ENCODE assay signal across 28 mouse cellular contexts in genomic region chr17:29211836-29212235, GRCm38 (mm10). TPM values are rescaled to one million over a fixed set of nuclear protein-coding genes. Genes with fewer than 3 reads are reported as not detected.
DNase-seq lines count a peak whose midpoint lies in the region; ATAC-seq lines count a peak whose summit lies in the region.
"Had no signal": no experiment of that assay in that cellular context is flagged by ENCODE, and none has a peak within 500 bp of the region (broad histone marks: within the 10 kb centered on the region; RNA-seq: fewer than 3 reads in every experiment).

No protein-coding gene starts in this region.

- H3K9me3 ChIP-seq in heart, embryonic 10.5 days: no peaks in the 10 kb centered on the region
- peaks cover 2% of the 10 kb centered on the region; the same call in 1 of the 2 replicates for H3K9me3 ChIP-seq in heart, embryonic 16.5 days (replicated peaks; ENCODE audit: control insufficient read depth, low read length)
- no peaks in the 10 kb centered on the region for H3K9me3 ChIP-seq in neural tube, embryonic 13.5 days
- no peaks in the 10 kb centered on the region for H3K9me3 ChIP-seq in forebrain, embryonic 11.5 days (ENCODE audit: control insufficient read depth, low read length)
- H3K9me3 ChIP-seq: forebrain, embryonic 12.5 days; G1E; liver, embryonic 13.5 days; midbrain, embryonic 15.5 days; neural tube, embryonic 15.5 days had no signal

- H3K9ac ChIP-seq in heart, embryonic 16.5 days (ENCODE audit: low read length): no peak overlapping the region
- no peak overlapping the region for H3K9ac ChIP-seq in neural tube, embryonic 13.5 days
- no peak overlapping the region for H3K9ac ChIP-seq in forebrain, embryonic 11.5 days (ENCODE audit: low read length)
- H3K9ac ChIP-seq: forebrain, embryonic 12.5 days; liver, embryonic 13.5 days; lung, embryonic 14.5 days; midbrain, embryonic 15.5 days; neural tube, embryonic 15.5 days had no signal

- no peak for DNase-seq in heart, embryonic 10.5 days (ENCODE audit: low spot score)
- DNase-seq in heart, adult 18-20 months: no peak
- DNase-seq in heart, postnatal 36 days: no peak
- DNase-seq in neural tube, embryonic 10.5 days (ENCODE audit: extremely low spot score, low spot score): no peak
- DNase-seq in forebrain, embryonic 11.5 days (ENCODE audit: low spot score): no peak
- DNase-seq in ovary, adult 18-20 months (ENCODE audit: low spot score): no peak
- DNase-seq: adrenal gland, adult 8-10 months; cerebellum, adult 18-20 months; cerebellum, postnatal 14 days; gastrocnemius, postnatal 25 days; heart, postnatal 14 days; kidney, adult 11 months; kidney, postnatal 4 days; layer of hippocampus, adult 9-11 months; liver, embryonic 13.5 days; lung, embryonic 14.5 days; thymus, adult 2 months had no signal

- peak overlapping the region; percentile 68 for H3K27ac ChIP-seq in heart, embryonic 10.5 days
- no peak overlapping the region for H3K27ac ChIP-seq in heart, embryonic 16.5 days (ENCODE audit: low read length)
- 0 out of 2 replicates have a peak overlapping the region, but pooled peaks have one; percentile 23 for H3K27ac ChIP-seq in neural tube, embryonic 13.5 days (replicated peaks)
- H3K27ac ChIP-seq in forebrain, embryonic 11.5 days (ENCODE audit: low read depth, low read length): no peak overlapping the region
- H3K27ac ChIP-seq: forebrain, embryonic 12.5 days; liver, embryonic 13.5 days; midbrain, embryonic 15.5 days; neural tube, embryonic 15.5 days had no signal

- peak overlapping the region; percentile 34; the same call in 1 of the 2 replicates for H3K4me2 ChIP-seq in heart, embryonic 16.5 days (ENCODE audit: low read depth, low read length)
- no peak overlapping the region for H3K4me2 ChIP-seq in neural tube, embryonic 13.5 days
- H3K4me2 ChIP-seq in forebrain, embryonic 11.5 days (ENCODE audit: low read depth, low read length, severe bottlenecking): no peak overlapping the region
- H3K4me2 ChIP-seq: forebrain, embryonic 12.5 days; liver, embryonic 13.5 days; lung, embryonic 14.5 days; midbrain, embryonic 15.5 days; neural tube, embryonic 15.5 days had no signal

- ATAC-seq in heart, embryonic 16.5 days (replicated peaks; ENCODE audit: extremely low read depth, insufficient read depth, low FRiP score): no peak
- ATAC-seq in neural tube, embryonic 13.5 days (ENCODE audit: low read depth): no peak
- ATAC-seq in forebrain, embryonic 11.5 days (replicated peaks; ENCODE audit: low FRiP score): no peak
- ATAC-seq: activated CD4-positive, CD25-positive, alpha-beta regulatory T cell, adult 4 months; hindbrain, embryonic 16.5 days; midbrain, embryonic 15.5 days; Patski had no signal

- H3K4me1 ChIP-seq in heart, embryonic 10.5 days: peaks cover 50% of the 10 kb centered on the region
- peaks cover 4% of the 10 kb centered on the region for H3K4me1 ChIP-seq in heart, embryonic 16.5 days (ENCODE audit: control insufficient read depth, insufficient read depth, low read length)
- peaks cover 39% of the 10 kb centered on the region for H3K4me1 ChIP-seq in neural tube, embryonic 13.5 days (replicated peaks)
- peaks cover 19% of the 10 kb centered on the region for H3K4me1 ChIP-seq in forebrain, embryonic 11.5 days (replicated peaks; ENCODE audit: control insufficient read depth, insufficient read depth, low read length)
- H3K4me1 ChIP-seq: liver, embryonic 13.5 days had no signal

- intact Hi-C loops in heart, postnatal 36 days (cut with DNase I): no loop called here

- H3K4me3 ChIP-seq in heart, embryonic 10.5 days: peak overlapping the region; percentile 16; the same call in 1 of the 2 replicates
- no peak overlapping the region for H3K4me3 ChIP-seq in heart, embryonic 16.5 days (ENCODE audit: low read length)
- H3K4me3 ChIP-seq in neural tube, embryonic 13.5 days: no peak overlapping the region
- no peak overlapping the region for H3K4me3 ChIP-seq in forebrain, embryonic 11.5 days (ENCODE audit: low read depth, low read length)
- H3K4me3 ChIP-seq: forebrain, embryonic 12.5 days; liver, embryonic 13.5 days; midbrain, embryonic 15.5 days; myocyte; neural tube, embryonic 15.5 days had no signal

- H3K36me3 ChIP-seq in heart, embryonic 10.5 days: no peaks in the 10 kb centered on the region
- H3K36me3 ChIP-seq in heart, embryonic 16.5 days (ENCODE audit: control insufficient read depth, insufficient read depth): no peaks in the 10 kb centered on the region
- no peaks in the 10 kb centered on the region for H3K36me3 ChIP-seq in neural tube, embryonic 13.5 days
- no peaks in the 10 kb centered on the region for H3K36me3 ChIP-seq in forebrain, embryonic 11.5 days (ENCODE audit: control insufficient read depth, insufficient read depth, low read length)
- H3K36me3 ChIP-seq: forebrain, embryonic 12.5 days; G1E; liver, embryonic 13.5 days; midbrain, embryonic 15.5 days; neural tube, embryonic 15.5 days had no signal

- peaks cover 21% of the 10 kb centered on the region; the same call in 1 of the 2 replicates for H3K27me3 ChIP-seq in heart, embryonic 10.5 days (ENCODE audit: insufficient read depth, poor library complexity, severe bottlenecking)
- peaks cover 6% of the 10 kb centered on the region for H3K27me3 ChIP-seq in heart, embryonic 16.5 days (ENCODE audit: control insufficient read depth, insufficient read depth, low read length)
- no peaks in the 10 kb centered on the region for H3K27me3 ChIP-seq in neural tube, embryonic 13.5 days
- 0 out of 2 replicates have a peak, but pooled peaks cover 2% of the 10 kb centered on the region for H3K27me3 ChIP-seq in forebrain, embryonic 11.5 days (ENCODE audit: control insufficient read depth, insufficient read depth, low read length)
- H3K27me3 ChIP-seq: midbrain, embryonic 15.5 days; neural tube, embryonic 15.5 days; Patski had no signal

- WGBS in heart, embryonic 10.5 days: 35% methylated on average over 7 of the region's 7 CpGs
- 36% methylated on average over 7 of the region's 7 CpGs for WGBS in heart, embryonic 16.5 days
- WGBS in neural tube, embryonic 13.5 days: 49% methylated on average over 7 of the region's 7 CpGs
- 53% methylated on average over 7 of the region's 7 CpGs for whole genome bisulfite sequencing in forebrain, embryonic 11.5 days

RNA-seq across cellular contexts. Expression of gene Cpne5, which starts 26.1 kb away (rescaled TPM):
- 18.0 and 23.3 TPM in 2 replicates for polyA plus RNA-seq in heart, embryonic 10.5 days (2016; fragmentation: Nextera tagmentation; extraction: Ambion mirVana)
- 1 to 10 TPM; 3.9 to 5.0 TPM for total RNA-seq in heart, adult 18-20 months (2021)
- polyA plus RNA-seq in heart, embryonic 16.5 days (2015; fragmentation: Nextera tagmentation; extraction: Ambion mirVana): 13.3 and 14.1 TPM in 2 replicates
- total RNA-seq in heart, postnatal 36 days (2021): 1 to 10 TPM; 2.8 to 4.6 TPM
- polyA plus RNA-seq in neural tube, embryonic 13.5 days (2015; fragmentation: Nextera tagmentation; extraction: Ambion mirVana): 21.6 and 23.4 TPM in 2 replicates
- 5.5 and 6.8 TPM in 2 replicates for polyA plus RNA-seq in forebrain, embryonic 11.5 days (2014; fragmentation: Nextera tagmentation; extraction: Ambion mirVana)
- total RNA-seq: megakaryocyte, adult 5-6 weeks had no signal

RNA-seq across cellular contexts. Expression of gene Ppil1, which starts 52.1 kb away (rescaled TPM):
- 147 and 188 TPM in 2 replicates for polyA plus RNA-seq in heart, embryonic 10.5 days (2016; fragmentation: Nextera tagmentation; extraction: Ambion mirVana)
- 10 to 100 TPM; 34.9 to 36.5 TPM for total RNA-seq in heart, adult 18-20 months (2021)
- 101 and 104 TPM in 2 replicates for polyA plus RNA-seq in heart, embryonic 16.5 days (2015; fragmentation: Nextera tagmentation; extraction: Ambion mirVana)
- total RNA-seq in heart, postnatal 36 days (2021): 10 to 100 TPM; 27.0 to 27.2 TPM
- 100 and 110 TPM in 2 replicates for polyA plus RNA-seq in neural tube, embryonic 13.5 days (2015; fragmentation: Nextera tagmentation; extraction: Ambion mirVana)
- polyA plus RNA-seq in forebrain, embryonic 11.5 days (2014; fragmentation: Nextera tagmentation; extraction: Ambion mirVana): 180 and 188 TPM in 2 replicates

RNA-seq across cellular contexts. Expression of gene BC004004, which starts 56.8 kb away (rescaled TPM):
- 79.2 and 94.0 TPM in 2 replicates for polyA plus RNA-seq in heart, embryonic 10.5 days (2016; fragmentation: Nextera tagmentation; extraction: Ambion mirVana)
- 100 to 1,000 TPM; 297 to 354 TPM for total RNA-seq in heart, adult 18-20 months (2021)
- polyA plus RNA-seq in heart, embryonic 16.5 days (2015; fragmentation: Nextera tagmentation; extraction: Ambion mirVana): 95.4 and 96.8 TPM in 2 replicates
- 100 to 1,000 TPM; 228 to 258 TPM for total RNA-seq in heart, postnatal 36 days (2021)
- 98.2 and 125 TPM in 2 replicates for polyA plus RNA-seq in neural tube, embryonic 13.5 days (2015; fragmentation: Nextera tagmentation; extraction: Ambion mirVana)
- polyA plus RNA-seq in forebrain, embryonic 11.5 days (2014; fragmentation: Nextera tagmentation; extraction: Ambion mirVana): 58.2 and 61.5 TPM in 2 replicates

Comparison
In these comparisons a context has a peak if more than half of its experiments do, and no peak if none do; other contexts are left out.
1. H3K27ac ChIP-seq: peak in heart, embryonic 10.5 days (single experiment) and neural tube, embryonic 13.5 days (single experiment); none in heart, embryonic 16.5 days (single experiment) and forebrain, embryonic 11.5 days (single experiment).